Mouse (Mus musculus) frontal cortex, postnatal 25 days (tissue): ENCODE data around the gene Gnaq.
"Not testable (repeated sequence)": the region's sequence is repeated elsewhere in the genome, so short reads cannot be mapped to it uniquely, and the experiment has no call there.

Source experiments
- DNase-seq, 2 experiments: peaks; one replicate each; pipeline ENCODE4 v3.0.0; 2022; ENCODE audit warnings: low spot score in 2 of 2

Gene Gnaq

GRCm38 (mm10) chr19:16258766-16259355 lies 126.2 kb downstream of the Gnaq start:
- no peak for DNase-seq

GRCm38 (mm10) chr19:16259786-16260434 lies 127.3 kb downstream of the Gnaq start:
- no peak for DNase-seq

- no peak for DNase-seq
Observed at GRCm38 (mm10) chr19:16260435-16260832, 127.8 kb downstream of the Gnaq start.

GRCm38 (mm10) chr19:16260973-16261372 lies 128.3 kb downstream of the Gnaq start:
- DNase-seq = no peak

GRCm38 (mm10) chr19:16261631-16262030 lies 129.0 kb downstream of the Gnaq start:
- DNase-seq = no peak

- no peak for DNase-seq
Observed at GRCm38 (mm10) chr19:16262340-16262739, 129.7 kb downstream of the Gnaq start.

GRCm38 (mm10) chr19:16267362-16267761 lies 134.7 kb downstream of the Gnaq start:
- DNase-seq = not testable (repeated sequence)

- no peak for DNase-seq
Observed at GRCm38 (mm10) chr19:16270236-16270635, 137.6 kb downstream of the Gnaq start.

- no peak for DNase-seq
Observed at GRCm38 (mm10) chr19:16271002-16271401, 138.4 kb downstream of the Gnaq start.

GRCm38 (mm10) chr19:16273021-16273420 lies 140.4 kb downstream of the Gnaq start:
- no peak for DNase-seq

- DNase-seq = no peak
Observed at GRCm38 (mm10) chr19:16280231-16280630, 147.6 kb downstream of the Gnaq start.

GRCm38 (mm10) chr19:16285051-16286028 lies 152.7 kb downstream of the Gnaq start:
- no peak for DNase-seq

- DNase-seq = no peak
Observed at GRCm38 (mm10) chr19:16286451-16287175, 154.0 kb downstream of the Gnaq start.

GRCm38 (mm10) chr19:16287307-16287706 lies 154.7 kb downstream of the Gnaq start:
- no peak for DNase-seq

- DNase-seq = no peak
Observed at GRCm38 (mm10) chr19:16287971-16288370, 155.3 kb downstream of the Gnaq start.

GRCm38 (mm10) chr19:16291088-16291487 lies 158.5 kb downstream of the Gnaq start:
- no peak for DNase-seq

- DNase-seq = no peak
Observed at GRCm38 (mm10) chr19:16292056-16292608, 159.5 kb downstream of the Gnaq start.

GRCm38 (mm10) chr19:16292978-16293377 lies 160.3 kb downstream of the Gnaq start:
- no peak for DNase-seq

GRCm38 (mm10) chr19:16300413-16300812 lies 167.8 kb downstream of the Gnaq start:
- no peak for DNase-seq

GRCm38 (mm10) chr19:16301336-16301735 lies 168.7 kb downstream of the Gnaq start:
- DNase-seq = no peak

GRCm38 (mm10) chr19:16309031-16309430 lies 176.4 kb downstream of the Gnaq start:
- no peak for DNase-seq
